Mouse (Mus musculus): ENCODE measurements around the gene Phf20. TPM values are rescaled to one million over a fixed set of nuclear protein-coding genes. Genes with fewer than 3 reads are reported as not detected.

The Phf20 gene
- polyA plus RNA-seq, 1 experiment from 2014 or later = 61.1 TPM

- Histone ChIP-seq H3K9ac (ENCODE audit: low read depth, low read length) (no peak overlapping the region), H3K27me3 (ENCODE audit: control insufficient read depth, insufficient read depth, low read length) (no peaks in the 10 kb centered on the region), H3K27ac (ENCODE audit: low read depth, low read length) (no peak overlapping the region), H3K9me3 (replicated peaks; ENCODE audit: control insufficient read depth, low read length) (no peaks in the 10 kb centered on the region), H3K4me2 (no peak overlapping the region), H3K36me3 (ENCODE audit: control insufficient read depth, insufficient read depth, low read length) (no peaks in the 10 kb centered on the region), H3K4me1 (ENCODE audit: control insufficient read depth, insufficient read depth, low read length) (peaks cover 11% of the 10 kb centered on the region), H3K4me3 (ENCODE audit: low read depth, low read length) (no peak overlapping the region)
- 86% methylated on average over 6 of the region's 6 CpGs for WGBS (ENCODE audit: insufficient replicate concordance)
- ATAC-seq (replicated peaks; ENCODE audit: insufficient number of reproducible peaks, low FRiP score, low TSS enrichment) = no peak
Observed at GRCm38 (mm10) chr2:156321538-156321937, 125.3 kb downstream of the Phf20 start.

- ATAC-seq (replicated peaks; ENCODE audit: insufficient number of reproducible peaks, low FRiP score, low TSS enrichment) = peak; percentile 52; the same call in 1 of the 2 replicates
- 13% methylated on average over 6 of the region's 6 CpGs for WGBS (ENCODE audit: insufficient replicate concordance)
- H3K4me3 ChIP-seq (ENCODE audit: low read depth, low read length) = no peak overlapping the region
Observed at GRCm38 (mm10) chr2:156324116-156324588, 127.9 kb downstream of the Phf20 start.

GRCm38 (mm10) chr2:156324681-156325080 is 128.4 kb downstream of the Phf20 start:
- no peaks in the 10 kb centered on the region for H3K27me3 ChIP-seq (ENCODE audit: control insufficient read depth, insufficient read depth, low read length)
- H3K4me2 ChIP-seq = peak overlapping the region; percentile 45
- 17% methylated on average over 5 of the region's 5 CpGs for WGBS (ENCODE audit: insufficient replicate concordance)
- H3K4me3 ChIP-seq (ENCODE audit: low read depth, low read length) = no peak overlapping the region
- peak overlapping the region; percentile 28; the same call in 1 of the 2 replicates for H3K9ac ChIP-seq (ENCODE audit: low read depth, low read length)
- no peaks in the 10 kb centered on the region for H3K9me3 ChIP-seq (replicated peaks; ENCODE audit: control insufficient read depth, low read length)
- H3K4me1 ChIP-seq (ENCODE audit: control insufficient read depth, insufficient read depth, low read length) = peaks cover 11% of the 10 kb centered on the region
- ATAC-seq (replicated peaks; ENCODE audit: insufficient number of reproducible peaks, low FRiP score, low TSS enrichment) = no peak; the same call in 1 of the 2 replicates
- H3K36me3 ChIP-seq (ENCODE audit: control insufficient read depth, insufficient read depth, low read length) = no peaks in the 10 kb centered on the region
- H3K27ac ChIP-seq (ENCODE audit: low read depth, low read length) = peak overlapping the region; percentile 62

More at GRCm38 (mm10) chr2:156324116-156324588, 127.9 kb downstream of the Phf20 start:
- H3K27me3 ChIP-seq (ENCODE audit: control insufficient read depth, insufficient read depth, low read length) = no peaks in the 10 kb centered on the region
- no peaks in the 10 kb centered on the region for H3K9me3 ChIP-seq (replicated peaks; ENCODE audit: control insufficient read depth, low read length)
- peaks cover 11% of the 10 kb centered on the region for H3K4me1 ChIP-seq (ENCODE audit: control insufficient read depth, insufficient read depth, low read length)
- H3K27ac ChIP-seq (ENCODE audit: low read depth, low read length) = peak overlapping the region; percentile 62
- H3K36me3 ChIP-seq (ENCODE audit: control insufficient read depth, insufficient read depth, low read length) = no peaks in the 10 kb centered on the region
- H3K4me2 ChIP-seq = peak overlapping the region; percentile 45
- H3K9ac ChIP-seq (ENCODE audit: low read depth, low read length) = peak overlapping the region; percentile 28; the same call in 1 of the 2 replicates

- no peaks in the 10 kb centered on the region for H3K4me1 ChIP-seq (ENCODE audit: control insufficient read depth, insufficient read depth, low read length)
- H3K4me3 ChIP-seq (ENCODE audit: low read depth, low read length) = no peak overlapping the region
- H3K27ac ChIP-seq (ENCODE audit: low read depth, low read length) = no peak overlapping the region
- no peak overlapping the region for H3K9ac ChIP-seq (ENCODE audit: low read depth, low read length)
- no peak for ATAC-seq (replicated peaks; ENCODE audit: insufficient number of reproducible peaks, low FRiP score, low TSS enrichment)
- no peaks in the 10 kb centered on the region for H3K9me3 ChIP-seq (replicated peaks; ENCODE audit: control insufficient read depth, low read length)
- 66% methylated on average over 1 of the region's 1 CpGs for WGBS (ENCODE audit: insufficient replicate concordance)
- no peak overlapping the region for H3K4me2 ChIP-seq
- no peaks in the 10 kb centered on the region for H3K36me3 ChIP-seq (ENCODE audit: control insufficient read depth, insufficient read depth, low read length)
- no peaks in the 10 kb centered on the region for H3K27me3 ChIP-seq (ENCODE audit: control insufficient read depth, insufficient read depth, low read length)
Observed at GRCm38 (mm10) chr2:156330681-156331080, 134.4 kb downstream of the Phf20 start.

- no peak overlapping the region for H3K9ac ChIP-seq (ENCODE audit: low read depth, low read length)
- no peak for ATAC-seq (replicated peaks; ENCODE audit: insufficient number of reproducible peaks, low FRiP score, low TSS enrichment)
- no peaks in the 10 kb centered on the region for H3K36me3 ChIP-seq (ENCODE audit: control insufficient read depth, insufficient read depth, low read length)
- H3K4me3 ChIP-seq (ENCODE audit: low read depth, low read length) = no peak overlapping the region
- no peaks in the 10 kb centered on the region for H3K27me3 ChIP-seq (ENCODE audit: control insufficient read depth, insufficient read depth, low read length)
- no peak overlapping the region for H3K27ac ChIP-seq (ENCODE audit: low read depth, low read length)
- H3K4me2 ChIP-seq = no peak overlapping the region
- H3K9me3 ChIP-seq (replicated peaks; ENCODE audit: control insufficient read depth, low read length) = no peaks in the 10 kb centered on the region
- H3K4me1 ChIP-seq (ENCODE audit: control insufficient read depth, insufficient read depth, low read length) = no peaks in the 10 kb centered on the region
- 73% methylated on average over 7 of the region's 7 CpGs for WGBS (ENCODE audit: insufficient replicate concordance)
Observed at GRCm38 (mm10) chr2:156331446-156331965, 135.2 kb downstream of the Phf20 start.

- Histone ChIP-seq H3K36me3 (ENCODE audit: control insufficient read depth, insufficient read depth, low read length) (no peaks in the 10 kb centered on the region), H3K9me3 (replicated peaks; ENCODE audit: control insufficient read depth, low read length) (no peaks in the 10 kb centered on the region), H3K27ac (ENCODE audit: low read depth, low read length) (no peak overlapping the region), H3K4me1 (ENCODE audit: control insufficient read depth, insufficient read depth, low read length) (0 out of 2 replicates have a peak, but pooled peaks cover 3% of the 10 kb centered on the region), H3K4me3 (ENCODE audit: low read depth, low read length) (no peak overlapping the region), H3K27me3 (ENCODE audit: control insufficient read depth, insufficient read depth, low read length) (no peaks in the 10 kb centered on the region; the same call in 1 of the 2 replicates), H3K4me2 (no peak overlapping the region), H3K9ac (ENCODE audit: low read depth, low read length) (no peak overlapping the region)
- no peak for ATAC-seq (replicated peaks; ENCODE audit: insufficient number of reproducible peaks, low FRiP score, low TSS enrichment)
- 78% methylated on average over 4 of the region's 4 CpGs for WGBS (ENCODE audit: insufficient replicate concordance)
Observed at GRCm38 (mm10) chr2:156340078-156340477, 143.8 kb downstream of the Phf20 start.

GRCm38 (mm10) chr2:156344775-156345532 is 148.7 kb downstream of the Phf20 start:
- no peak overlapping the region for H3K4me3 ChIP-seq (ENCODE audit: low read depth, low read length)
- no peaks in the 10 kb centered on the region; the same call in 1 of the 2 replicates for H3K27me3 ChIP-seq (ENCODE audit: control insufficient read depth, insufficient read depth, low read length)
- peak overlapping the region; percentile 43; the same call in 1 of the 2 replicates for H3K27ac ChIP-seq (ENCODE audit: low read depth, low read length)
- peak overlapping the region; percentile 43; the same call in 1 of the 2 replicates for H3K4me2 ChIP-seq
- 0 out of 2 replicates have a peak, but pooled peaks cover 3% of the 10 kb centered on the region for H3K4me1 ChIP-seq (ENCODE audit: control insufficient read depth, insufficient read depth, low read length)
- ATAC-seq (replicated peaks; ENCODE audit: insufficient number of reproducible peaks, low FRiP score, low TSS enrichment) = no peak
- H3K36me3 ChIP-seq (ENCODE audit: control insufficient read depth, insufficient read depth, low read length) = no peaks in the 10 kb centered on the region
- no peak overlapping the region for H3K9ac ChIP-seq (ENCODE audit: low read depth, low read length)
- 47% methylated on average over 12 of the region's 12 CpGs for WGBS (ENCODE audit: insufficient replicate concordance)
- no peaks in the 10 kb centered on the region for H3K9me3 ChIP-seq (replicated peaks; ENCODE audit: control insufficient read depth, low read length)

GRCm38 (mm10) chr2:156348812-156349211 is 152.5 kb downstream of the Phf20 start:
- Histone ChIP-seq H3K4me1 (ENCODE audit: control insufficient read depth, insufficient read depth, low read length) (0 out of 2 replicates have a peak, but pooled peaks cover 3% of the 10 kb centered on the region), H3K27me3 (ENCODE audit: control insufficient read depth, insufficient read depth, low read length) (no peaks in the 10 kb centered on the region), H3K4me2 (no peak overlapping the region), H3K36me3 (ENCODE audit: control insufficient read depth, insufficient read depth, low read length) (no peaks in the 10 kb centered on the region), H3K4me3 (ENCODE audit: low read depth, low read length) (no peak overlapping the region), H3K27ac (ENCODE audit: low read depth, low read length) (no peak overlapping the region), H3K9me3 (replicated peaks; ENCODE audit: control insufficient read depth, low read length) (no peaks in the 10 kb centered on the region), H3K9ac (ENCODE audit: low read depth, low read length) (no peak overlapping the region)
- no peak for ATAC-seq (replicated peaks; ENCODE audit: insufficient number of reproducible peaks, low FRiP score, low TSS enrichment)
- 71% methylated on average over 4 of the region's 4 CpGs for WGBS (ENCODE audit: insufficient replicate concordance)
